Mouse (Mus musculus) small intestine, adult 2 months (tissue): ENCODE results near the gene Sfn.

ENCODE experiments used
- CTCF ChIP-seq: fragments of 200-500 bp; IDR thresholded peaks from 2 replicates; pipeline ENCODE4 v1.5.1; 2012; ENCODE audit warnings: low read depth, mild to moderate bottlenecking, control low read depth, inconsistent platforms, low read length, moderate library complexity, mixed read lengths; ENCODE audit not compliant: insufficient replicate concordance, insufficient read length; ENCODE audit errors: extremely low read depth
- POLR2A ChIP-seq: fragments of 200-500 bp; IDR thresholded peaks from 2 replicates; pipeline ENCODE4 v1.6.1; 2012; ENCODE audit warnings: low read depth, mild to moderate bottlenecking, control low read depth, inconsistent platforms, low read length, moderate library complexity

DNA sequence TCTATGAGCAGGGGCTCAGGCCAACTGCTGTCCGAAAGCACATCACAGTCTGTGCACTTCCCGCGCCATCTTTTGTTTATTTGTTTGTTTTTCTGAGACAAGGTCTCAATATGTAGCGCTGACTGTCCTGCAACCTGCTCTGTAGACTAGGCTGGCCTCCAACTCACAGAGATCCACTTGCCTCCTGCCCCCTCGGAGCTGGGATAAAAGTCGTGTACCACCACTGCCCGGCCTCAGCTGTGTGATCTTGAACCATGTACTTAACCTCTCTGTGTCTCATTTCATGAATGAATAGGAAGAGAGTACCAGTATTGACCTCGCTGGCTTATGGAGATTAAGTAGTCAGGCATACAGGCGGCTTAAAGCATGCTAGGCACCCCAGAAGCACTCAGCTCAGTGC lies 24.7 kb upstream of the Sfn start:
- TF ChIP-seq POLR2A, result no peak
- no peak for TF ChIP-seq CTCF
